Mouse (Mus musculus): ENCODE results near the gene Elf3.

DNA sequence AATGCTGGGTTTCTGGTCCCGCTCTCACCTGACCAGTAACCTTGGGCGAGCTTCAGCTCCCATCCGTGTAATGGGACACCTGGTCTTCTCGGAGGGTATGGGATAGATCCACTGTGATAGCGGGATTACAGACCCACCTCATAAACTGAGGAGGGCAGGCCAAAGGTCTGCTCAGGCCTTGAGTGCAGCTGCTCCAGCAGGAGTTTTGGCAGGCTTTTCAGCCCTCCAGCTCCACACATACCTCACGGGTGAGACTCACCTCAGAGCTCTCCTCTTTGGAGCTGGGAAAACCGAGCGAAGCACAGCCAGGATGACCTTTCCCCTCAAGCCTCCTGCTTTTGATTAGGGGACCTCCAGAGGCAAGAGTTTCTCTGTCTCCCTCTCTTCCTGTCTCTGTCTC is 7.0 kb downstream of the Elf3 start:
- TF ChIP-seq CTCF (IDR thresholded peaks at IDR 0.05; ENCODE audit: control insufficient read depth, insufficient read depth, insufficient replicate concordance, low read depth, low read length) (no peak), POLR2A (IDR thresholded peaks at IDR 0.05; ENCODE audit: control insufficient read depth, low read depth, low read length) (no peak)

Measured in testis, adult 2 months (tissue).